Mouse (Mus musculus) CD4-positive naive resting alpha-beta T cell, adult 57 days (primary cell): Measurements from ENCODE around the gene Tek. TPM values are rescaled to one million over a fixed set of nuclear protein-coding genes. Genes with fewer than 3 reads are reported as not detected.

Source experiments
- total RNA-seq: library from RNA; stranded (reverse); gene quantifications from one replicate; pipeline ENCODE4 v1.2.4, GENCODE M21; 2023

The Tek gene
- total RNA-seq, result 0.21 TPM

DNA sequence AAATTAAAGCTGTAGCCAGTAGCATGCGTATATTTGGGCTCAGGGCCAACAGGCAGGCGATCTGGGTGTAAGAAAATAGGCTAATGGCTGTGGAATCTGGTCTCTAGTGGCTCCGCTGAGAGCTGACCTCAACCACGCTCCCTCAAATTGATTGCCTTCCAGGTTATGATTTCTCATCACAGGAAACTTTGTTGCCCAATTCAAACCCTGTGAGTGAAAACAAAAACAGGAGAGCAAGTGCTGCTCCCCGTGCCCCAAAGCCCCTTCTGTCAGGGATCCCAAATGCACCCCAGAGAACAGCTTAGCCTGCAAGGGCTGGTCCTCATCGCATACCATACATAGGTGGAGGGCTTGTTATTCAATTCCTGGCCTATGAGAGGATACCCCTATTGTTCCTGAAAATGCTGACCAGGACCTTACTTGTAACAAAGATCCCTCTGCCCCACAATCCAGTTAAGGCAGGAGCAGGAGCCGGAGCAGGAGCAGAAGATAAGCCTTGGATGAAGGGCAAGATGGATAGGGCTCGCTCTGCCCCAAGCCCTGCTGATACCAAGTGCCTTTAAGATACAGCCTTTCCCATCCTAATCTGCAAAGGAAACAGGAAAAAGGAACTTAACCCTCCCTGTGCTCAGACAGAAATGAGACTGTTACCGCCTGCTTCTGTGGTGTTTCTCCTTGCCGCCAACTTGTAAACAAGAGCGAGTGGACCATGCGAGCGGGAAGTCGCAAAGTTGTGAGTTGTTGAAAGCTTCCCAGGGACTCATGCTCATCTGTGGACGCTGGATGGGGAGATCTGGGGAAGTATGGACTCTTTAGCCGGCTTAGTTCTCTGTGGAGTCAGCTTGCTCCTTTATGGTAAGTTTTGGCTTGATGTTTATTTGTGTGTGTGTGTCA lies at the start of gene Tek:
Gene Tek, plus strand, starts transcription at position 452 of the 894 bp plus-strand sequence.

Other genes with a start within 250 kb of the Tek start
- not detected for gene Gm10306, start 182.7 kb upstream of the Tek start, total RNA-seq
- gene Caap1, start 182.5 kb upstream of the Tek start, total RNA-seq, result 13.5 TPM
- 47.9 TPM for gene Plaa, start 136.0 kb upstream of the Tek start, total RNA-seq
- gene Ift74, start 124.8 kb upstream of the Tek start, total RNA-seq, result 3.2 TPM
- not detected for gene Lrrc19, start 89.1 kb upstream of the Tek start, total RNA-seq
- gene Eqtn, start 189.6 kb downstream of the Tek start, total RNA-seq, result not detected
- gene Mysm1, start 239.8 kb downstream of the Tek start, total RNA-seq, result 64.2 TPM